Mouse (Mus musculus) cerebellum, adult 2 months (tissue): ENCODE results near the gene Atad5.

ENCODE experiments used
- CTCF ChIP-seq: fragments of 200-500 bp; IDR thresholded peaks from 2 replicates; pipeline ENCODE4 v1.5.1; 2011; ENCODE audit warnings: low read depth, mild to moderate bottlenecking, control low read depth, low read length, moderate library complexity, borderline replicate concordance; ENCODE audit not compliant: insufficient read depth
- POLR2A ChIP-seq: fragments of 200-500 bp; IDR thresholded peaks from 2 replicates; pipeline ENCODE4 v1.6.1; 2011; ENCODE audit warnings: low read length, control low read depth, borderline replicate concordance; ENCODE audit not compliant: insufficient read depth

GRCm38 (mm10) chr11:80164224-80164623, 75.0 kb downstream of the Atad5 start:
- TF ChIP-seq POLR2A = no peak
- no peak for TF ChIP-seq CTCF
